Mouse (Mus musculus) hindbrain, embryonic 16.5 days (tissue): Measurements from ENCODE around the gene Zfp94. TPM values are rescaled to one million over a fixed set of nuclear protein-coding genes. Genes with fewer than 3 reads are reported as not detected.

Experiments
- ATAC-seq: fragments of 200-750 bp; cut with Nextera tagmentation; 2 replicates; pipeline ENCODE4 v1.8.0; 2017; ENCODE audit warnings: moderate TSS enrichment, moderate library complexity
- H3K27ac ChIP-seq: fragments of 300-500 bp; sonication (generic); 2 replicates; pipeline ENCODE4 v1.5.1; 2014; ENCODE audit warnings: low read depth, mild to moderate bottlenecking, control low read depth, low read length, moderate library complexity
- H3K27me3 ChIP-seq: fragments of 300-500 bp; sonication (generic); replicated peaks from 2 replicates; pipeline ENCODE4 v1.6.1; 2014; ENCODE audit warnings: low read length; ENCODE audit not compliant: control insufficient read depth, insufficient read depth
- H3K36me3 ChIP-seq: fragments of 300-500 bp; sonication (generic); 2 replicates; pipeline ENCODE4 v1.6.1; 2014; ENCODE audit warnings: mild to moderate bottlenecking, low read length, moderate library complexity, mixed read lengths; ENCODE audit not compliant: control insufficient read depth, insufficient read depth
- H3K4me1 ChIP-seq: fragments of 300-500 bp; sonication (generic); 2 replicates; pipeline ENCODE4 v1.6.1; 2014; ENCODE audit warnings: low read depth, low read length; ENCODE audit not compliant: control insufficient read depth, insufficient read depth
- H3K4me2 ChIP-seq: fragments of 300-500 bp; sonication (generic); 2 replicates; pipeline ENCODE4 v1.6.1; 2014; ENCODE audit warnings: mild to moderate bottlenecking, low read length, control low read depth, moderate library complexity
- H3K4me3 ChIP-seq: fragments of 300-500 bp; sonication (generic); 2 replicates; pipeline ENCODE4 v1.5.1; 2014; ENCODE audit warnings: mild to moderate bottlenecking, low read length, control low read depth, moderate library complexity
- H3K9ac ChIP-seq: fragments of 300-500 bp; sonication (generic); 2 replicates; pipeline ENCODE4 v1.6.1; 2014; ENCODE audit warnings: low read depth, mild to moderate bottlenecking, control low read depth, low read length, moderate library complexity
- H3K9me3 ChIP-seq: fragments of 300-500 bp; sonication (generic); 2 replicates; pipeline ENCODE4 v1.6.1; 2014; ENCODE audit warnings: mild to moderate bottlenecking, low read length, moderate library complexity; ENCODE audit not compliant: control insufficient read depth
- WGBS: fragments of 180-500 bp; shearing (Covaris S2); extraction: QIAGEN DNeasy Blood & Tissue Kit; methylation state at CpG from one replicate; pipeline ENCODE4 v1.1.7; 2014; 5-methylcytosine and 5-hydroxymethylcytosine counted together
- polyA plus RNA-seq: library from polyadenylated mRNA; unstranded; fragments of >200 nt; fragmentation: Nextera tagmentation; extraction: Ambion mirVana; gene quantifications from 2 replicates; pipeline ENCODE4 v1.2.1, GENCODE M21; 2015

Zfp94 gene
- polyA plus RNA-seq, 1 experiment from 2014 or later = 19.2 TPM

- no peaks in the 10 kb centered on the region for H3K9me3 ChIP-seq
- H3K27me3 ChIP-seq = no peaks in the 10 kb centered on the region
- peak overlapping the region; percentile 83 for H3K9ac ChIP-seq
- H3K27ac ChIP-seq = peak overlapping the region; percentile 92
- H3K4me3 ChIP-seq = peak overlapping the region; percentile 79
- peaks cover 38% of the 10 kb centered on the region for H3K36me3 ChIP-seq
- peak overlapping the region; percentile 92 for H3K4me2 ChIP-seq
- under 1% methylated on average over 12 of the region's 12 CpGs for WGBS
- ATAC-seq = peak; percentile 14
- peaks cover 19% of the 10 kb centered on the region for H3K4me1 ChIP-seq
Observed at GRCm38 (mm10) chr7:24298635-24298972, 17.9 kb downstream of the Zfp94 start.

GRCm38 (mm10) chr7:24297361-24298095 lies 18.9 kb downstream of the Zfp94 start:
- no peaks in the 10 kb centered on the region for H3K9me3 ChIP-seq
- peak overlapping the region; percentile 83; the same call in 1 of the 2 replicates for H3K9ac ChIP-seq
- H3K4me3 ChIP-seq = peak overlapping the region; percentile 79; the same call in 1 of the 2 replicates
- no peak for ATAC-seq
- no peaks in the 10 kb centered on the region for H3K27me3 ChIP-seq
- no peak overlapping the region for H3K27ac ChIP-seq
- H3K36me3 ChIP-seq = peaks cover 35% of the 10 kb centered on the region
- 88% methylated on average over 15 of the region's 15 CpGs for WGBS
- H3K4me2 ChIP-seq = peak overlapping the region; percentile 92
- H3K4me1 ChIP-seq = peaks cover 19% of the 10 kb centered on the region

- no peak overlapping the region for H3K9ac ChIP-seq
- 95% methylated on average over 7 of the region's 7 CpGs for WGBS
- no peak overlapping the region for H3K4me3 ChIP-seq
- no peak overlapping the region for H3K27ac ChIP-seq
- H3K4me1 ChIP-seq = peaks cover 19% of the 10 kb centered on the region
- no peak for ATAC-seq
- no peaks in the 10 kb centered on the region for H3K27me3 ChIP-seq
- no peaks in the 10 kb centered on the region for H3K9me3 ChIP-seq
- H3K36me3 ChIP-seq = peaks cover 43% of the 10 kb centered on the region
- no peak overlapping the region for H3K4me2 ChIP-seq
Observed at GRCm38 (mm10) chr7:24296386-24296785, 20.1 kb downstream of the Zfp94 start.

GRCm38 (mm10) chr7:24295376-24295775 lies 21.1 kb downstream of the Zfp94 start:
- H3K4me3 ChIP-seq = no peak overlapping the region
- 96% methylated on average over 7 of the region's 7 CpGs for WGBS
- H3K27ac ChIP-seq = no peak overlapping the region
- peaks cover 15% of the 10 kb centered on the region for H3K4me1 ChIP-seq
- H3K27me3 ChIP-seq = no peaks in the 10 kb centered on the region
- peaks cover 52% of the 10 kb centered on the region for H3K36me3 ChIP-seq
- no peak for ATAC-seq
- H3K9ac ChIP-seq = no peak overlapping the region
- H3K9me3 ChIP-seq = no peaks in the 10 kb centered on the region
- H3K4me2 ChIP-seq = no peak overlapping the region

GRCm38 (mm10) chr7:24294763-24295162 lies 21.7 kb downstream of the Zfp94 start:
- no peak overlapping the region for H3K4me3 ChIP-seq
- no peak overlapping the region for H3K9ac ChIP-seq
- peaks cover 9% of the 10 kb centered on the region for H3K4me1 ChIP-seq
- no peaks in the 10 kb centered on the region for H3K9me3 ChIP-seq
- no peaks in the 10 kb centered on the region for H3K27me3 ChIP-seq
- no peak for ATAC-seq
- H3K27ac ChIP-seq = no peak overlapping the region
- peaks cover 59% of the 10 kb centered on the region for H3K36me3 ChIP-seq
- WGBS = 97% methylated on average over 4 of the region's 4 CpGs
- H3K4me2 ChIP-seq = no peak overlapping the region

DNA sequence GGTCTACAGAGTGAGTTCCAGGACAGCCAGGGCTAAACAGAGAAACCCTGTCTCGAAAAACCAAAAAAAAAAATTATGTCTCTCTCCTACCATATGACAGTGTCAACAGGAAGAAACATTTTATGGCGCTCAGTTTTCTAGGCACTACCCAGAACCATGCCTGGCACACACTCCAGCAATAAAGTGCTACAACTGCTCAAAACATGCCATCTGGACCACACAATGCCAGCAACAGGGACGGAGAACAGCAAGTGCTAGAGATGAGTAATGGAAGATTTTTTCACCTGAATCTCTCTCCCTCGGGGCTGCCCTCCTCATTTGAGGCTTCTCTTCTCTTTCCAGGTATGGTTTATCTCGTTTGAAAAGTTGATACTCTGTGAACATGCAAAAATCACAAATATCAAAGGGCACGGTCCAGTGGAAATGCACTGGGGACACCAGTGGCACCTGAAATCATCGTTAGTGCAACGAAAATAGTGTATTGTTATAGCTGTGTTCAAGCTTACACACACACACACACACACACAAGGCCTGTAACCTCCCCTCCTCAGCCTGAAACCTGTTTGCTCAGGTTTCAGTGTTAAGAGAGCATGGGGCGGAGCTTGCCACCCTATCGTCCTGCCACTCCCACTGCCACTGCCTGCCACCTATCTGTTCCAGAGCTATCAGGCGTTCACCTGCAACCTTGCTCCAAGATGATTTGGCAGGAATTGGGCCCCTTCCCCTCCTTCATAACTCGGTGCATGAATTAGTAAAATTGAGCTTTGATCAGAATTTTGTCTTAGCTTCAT lies 23.2 kb downstream of the Zfp94 start:
- Histone ChIP-seq H3K9me3 (no peaks in the 10 kb centered on the region), H3K4me1 (peaks cover 6% of the 10 kb centered on the region), H3K36me3 (peaks cover 64% of the 10 kb centered on the region), H3K4me3 (no peak overlapping the region), H3K27ac (no peak overlapping the region), H3K4me2 (no peak overlapping the region), H3K9ac (no peak overlapping the region), H3K27me3 (no peaks in the 10 kb centered on the region)
- no peak for ATAC-seq
- 91% methylated on average over 12 of the region's 12 CpGs for WGBS

GRCm38 (mm10) chr7:24291387-24292090 lies 24.9 kb downstream of the Zfp94 start:
- H3K4me2 ChIP-seq = no peak overlapping the region
- H3K4me3 ChIP-seq = no peak overlapping the region
- no peak for ATAC-seq
- H3K27ac ChIP-seq = no peak overlapping the region
- peaks cover 69% of the 10 kb centered on the region for H3K36me3 ChIP-seq
- H3K27me3 ChIP-seq = no peaks in the 10 kb centered on the region
- 93% methylated on average over 27 of the region's 27 CpGs for WGBS
- no peaks in the 10 kb centered on the region for H3K9me3 ChIP-seq
- no peak overlapping the region for H3K9ac ChIP-seq
- H3K4me1 ChIP-seq = no peaks in the 10 kb centered on the region

DNA sequence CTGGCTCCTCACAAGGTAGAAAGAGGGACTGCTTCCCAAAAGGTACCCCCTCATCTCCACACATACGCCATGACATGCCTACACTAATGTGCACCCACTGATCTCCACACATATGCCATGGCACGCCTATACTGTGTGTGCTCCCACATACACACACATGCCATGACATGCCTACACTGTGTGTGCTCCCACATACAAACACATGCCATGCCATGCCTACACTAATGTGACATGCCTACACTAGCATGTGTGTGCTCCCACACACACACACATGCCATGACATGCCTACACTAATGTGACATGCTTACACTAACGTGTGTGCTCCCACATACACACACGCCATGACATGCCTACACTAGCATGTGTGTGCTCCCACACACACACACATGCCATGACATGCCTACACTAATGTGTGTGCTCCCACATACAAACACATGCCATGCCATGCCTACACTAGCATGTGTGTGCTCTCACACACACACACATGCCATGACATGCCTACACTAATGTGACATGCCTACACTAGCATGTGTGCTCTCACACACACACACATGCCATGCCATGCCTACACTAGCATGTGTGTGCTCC lies 26.3 kb downstream of the Zfp94 start:
- no peak for ATAC-seq
- 95% methylated on average over 4 of the region's 4 CpGs for WGBS
- no peak overlapping the region for H3K4me3 ChIP-seq

GRCm38 (mm10) chr7:24288512-24288911 lies 28.0 kb downstream of the Zfp94 start:
- H3K36me3 ChIP-seq = peaks cover 48% of the 10 kb centered on the region
- no peak overlapping the region for H3K4me3 ChIP-seq
- no peak for ATAC-seq
- H3K9ac ChIP-seq = no peak overlapping the region
- no peaks in the 10 kb centered on the region for H3K4me1 ChIP-seq
- H3K27ac ChIP-seq = no peak overlapping the region
- no peaks in the 10 kb centered on the region for H3K27me3 ChIP-seq
- H3K4me2 ChIP-seq = no peak overlapping the region
- H3K9me3 ChIP-seq = no peaks in the 10 kb centered on the region
- WGBS = 92% methylated on average over 6 of the region's 6 CpGs

More for the DNA sequence above, 26.3 kb downstream of the Zfp94 start:
- Histone ChIP-seq H3K27me3 (no peaks in the 10 kb centered on the region), H3K9ac (no peak overlapping the region), H3K4me2 (no peak overlapping the region), H3K27ac (no peak overlapping the region), H3K4me1 (no peaks in the 10 kb centered on the region), H3K9me3 (no peaks in the 10 kb centered on the region), H3K36me3 (peaks cover 58% of the 10 kb centered on the region)
